Mouse (Mus musculus) kidney, postnatal 0 days (tissue): Measurements from ENCODE around the gene Myo18b. TPM values are rescaled to one million over a fixed set of nuclear protein-coding genes. Genes with fewer than 3 reads are reported as not detected.
A peak's percentile ranks its signal among the peaks of the same experiment; 100 is the strongest.

Experiments
- ATAC-seq: fragments of 200-750 bp; cut with Nextera tagmentation; replicated peaks from 2 replicates; pipeline ENCODE4 v1.8.0; 2017; ENCODE audit warnings: low read depth, moderate number of reproducible peaks, moderate TSS enrichment, moderate library complexity; ENCODE audit not compliant: low FRiP score
- DNase-seq: peaks from one replicate; pipeline ENCODE4 v3.0.0-alpha.2; 2016; ENCODE audit warnings: low spot score
- H3K27ac ChIP-seq: fragments of 300-500 bp; sonication (generic); 2 replicates; pipeline ENCODE4 v1.5.1; 2014; ENCODE audit warnings: mild to moderate bottlenecking
- H3K27me3 ChIP-seq: fragments of 300-500 bp; sonication (generic); 2 replicates; pipeline ENCODE4 v1.6.1; 2014; ENCODE audit warnings: low read length, mixed read lengths; ENCODE audit not compliant: insufficient read depth
- H3K36me3 ChIP-seq: fragments of 300-500 bp; sonication (generic); 2 replicates; pipeline ENCODE4 v1.6.1; 2014; ENCODE audit warnings: low read length, mixed read lengths; ENCODE audit not compliant: insufficient read depth
- H3K4me1 ChIP-seq: fragments of 300-500 bp; sonication (generic); replicated peaks from 2 replicates; pipeline ENCODE4 v1.6.1; 2014; ENCODE audit warnings: antibody characterized with exemption, low read length, mixed read lengths; ENCODE audit not compliant: insufficient read depth
- H3K4me2 ChIP-seq: fragments of 300-500 bp; sonication (generic); 2 replicates; pipeline ENCODE4 v1.6.1; 2014; ENCODE audit warnings: mild to moderate bottlenecking, low read length, moderate library complexity, mixed read lengths
- H3K4me3 ChIP-seq: fragments of 300-500 bp; sonication (generic); replicated peaks from 2 replicates; pipeline ENCODE4 v1.5.1; 2014; ENCODE audit warnings: low read depth, low read length
- H3K9ac ChIP-seq: fragments of 300-500 bp; sonication (generic); 2 replicates; pipeline ENCODE4 v1.6.1; 2014; ENCODE audit warnings: low read depth, low read length
- H3K9me3 ChIP-seq: fragments of 300-500 bp; sonication (generic); replicated peaks from 2 replicates; pipeline ENCODE4 v1.6.1; 2016; ENCODE audit warnings: low read length, inconsistent platforms, mixed read lengths
- CTCF ChIP-seq: IDR thresholded peaks from 2 replicates; pipeline ENCODE4 v1.5.1; 2016; ENCODE audit warnings: antibody characterized with exemption, low read depth, mild to moderate bottlenecking, moderate library complexity
- WGBS: fragments of 180-500 bp; shearing (Covaris S2); extraction: QIAGEN DNeasy Blood & Tissue Kit; methylation state at CpG from one replicate; pipeline ENCODE4 v1.1.7; 2014; 5-methylcytosine and 5-hydroxymethylcytosine counted together
- polyA plus RNA-seq: library from polyadenylated mRNA; unstranded; fragments of >200 nt; fragmentation: Nextera tagmentation; extraction: Ambion mirVana; gene quantifications from 2 replicates; pipeline ENCODE4 v1.2.1, GENCODE M21; 2015

The Myo18b gene
- polyA plus RNA-seq, 1 experiment from 2014 or later, result 0.13 TPM

- ATAC-seq, result no peak
- no peak for TF ChIP-seq CTCF
- Histone ChIP-seq H3K4me3 (no peak overlapping the region), H3K27me3 (no peaks in the 10 kb centered on the region), H3K27ac (no peak overlapping the region), H3K36me3 (no peaks in the 10 kb centered on the region), H3K4me1 (no peaks in the 10 kb centered on the region), H3K9ac (no peak overlapping the region), H3K4me2 (no peak overlapping the region), H3K9me3 (no peaks in the 10 kb centered on the region)
- 65% methylated on average over 12 of the region's 12 CpGs for WGBS
- DNase-seq, result no peak
These were observed 70.9 kb downstream of the Myo18b start for GRCm38 (mm10) chr5:112825091-112825794.

- Histone ChIP-seq H3K9me3 (no peaks in the 10 kb centered on the region), H3K4me1 (no peaks in the 10 kb centered on the region), H3K9ac (no peak overlapping the region), H3K4me3 (no peak overlapping the region), H3K27ac (no peak overlapping the region), H3K4me2 (no peak overlapping the region), H3K36me3 (no peaks in the 10 kb centered on the region), H3K27me3 (no peaks in the 10 kb centered on the region)
- no peak for TF ChIP-seq CTCF
- WGBS, result 34% methylated on average over 13 of the region's 13 CpGs
- DNase-seq, result peak; percentile 72
- ATAC-seq, result no peak
These were observed 71.8 kb downstream of the Myo18b start for GRCm38 (mm10) chr5:112824376-112824775.

GRCm38 (mm10) chr5:112822426-112822825 is 73.7 kb downstream of the Myo18b start:
- 73% methylated on average over 3 of the region's 3 CpGs for WGBS
- Histone ChIP-seq H3K4me2 (no peak overlapping the region), H3K36me3 (no peaks in the 10 kb centered on the region), H3K9ac (no peak overlapping the region), H3K4me1 (no peaks in the 10 kb centered on the region), H3K27me3 (no peaks in the 10 kb centered on the region), H3K27ac (no peak overlapping the region), H3K9me3 (no peaks in the 10 kb centered on the region), H3K4me3 (no peak overlapping the region)
- DNase-seq (no peak), ATAC-seq (no peak)
- no peak for TF ChIP-seq CTCF

GRCm38 (mm10) chr5:112815051-112815450 is 81.1 kb downstream of the Myo18b start:
- H3K4me3 ChIP-seq, result no peak overlapping the region
- H3K4me1 ChIP-seq, result no peaks in the 10 kb centered on the region
- DNase-seq (no peak), ATAC-seq (no peak)
- H3K27me3 ChIP-seq, result no peaks in the 10 kb centered on the region
- WGBS, result 78% methylated on average over 7 of the region's 7 CpGs
- H3K27ac ChIP-seq, result no peak overlapping the region
- no peak overlapping the region for H3K4me2 ChIP-seq
- H3K9me3 ChIP-seq, result no peaks in the 10 kb centered on the region
- no peaks in the 10 kb centered on the region for H3K36me3 ChIP-seq
- no peak overlapping the region for H3K9ac ChIP-seq
- no peak for TF ChIP-seq CTCF

GRCm38 (mm10) chr5:112807629-112808028 is 88.5 kb downstream of the Myo18b start:
- Histone ChIP-seq H3K9ac (no peak overlapping the region), H3K9me3 (no peaks in the 10 kb centered on the region), H3K4me3 (no peak overlapping the region), H3K36me3 (no peaks in the 10 kb centered on the region), H3K27ac (no peak overlapping the region), H3K27me3 (no peaks in the 10 kb centered on the region), H3K4me2 (no peak overlapping the region), H3K4me1 (no peaks in the 10 kb centered on the region)
- no peak for DNase-seq
- no peak for ATAC-seq
- TF ChIP-seq CTCF, result no peak
- WGBS, result 72% methylated on average over 4 of the region's 4 CpGs

- no peak overlapping the region for H3K9ac ChIP-seq
- H3K4me1 ChIP-seq, result no peaks in the 10 kb centered on the region
- H3K27ac ChIP-seq, result no peak overlapping the region
- H3K4me3 ChIP-seq, result no peak overlapping the region
- 49% methylated on average over 7 of the region's 7 CpGs for WGBS
- DNase-seq (no peak), ATAC-seq (no peak)
- no peaks in the 10 kb centered on the region for H3K9me3 ChIP-seq
- no peaks in the 10 kb centered on the region for H3K36me3 ChIP-seq
- H3K27me3 ChIP-seq, result no peaks in the 10 kb centered on the region
- H3K4me2 ChIP-seq, result no peak overlapping the region
- no peak for TF ChIP-seq CTCF
These were observed 100.1 kb downstream of the Myo18b start for GRCm38 (mm10) chr5:112796086-112796485.
